Mouse (Mus musculus) embryonic facial prominence, embryonic 15.5 days (tissue): ENCODE measurements around the gene Prpf3. TPM values are rescaled to one million over a fixed set of nuclear protein-coding genes. Genes with fewer than 3 reads are reported as not detected.

ENCODE experiments used
- ATAC-seq: fragments of 200-750 bp; cut with Nextera tagmentation; 2 replicates; pipeline ENCODE4 v1.8.0; 2017; ENCODE audit warnings: low read depth, moderate TSS enrichment; ENCODE audit not compliant: insufficient number of reproducible peaks, low FRiP score, low TSS enrichment
- H3K27ac ChIP-seq: fragments of 300-500 bp; sonication (generic); replicated peaks from 2 replicates; pipeline ENCODE4 v1.5.1; 2015; ENCODE audit warnings: mild to moderate bottlenecking, inconsistent platforms
- H3K27me3 ChIP-seq: fragments of 300-500 bp; sonication (generic); 2 replicates; pipeline ENCODE4 v1.6.1; 2015; ENCODE audit warnings: inconsistent platforms
- H3K36me3 ChIP-seq: fragments of 300-500 bp; sonication (generic); 2 replicates; pipeline ENCODE4 v1.6.1; 2015; ENCODE audit warnings: mild to moderate bottlenecking, inconsistent platforms
- H3K4me1 ChIP-seq: fragments of 300-500 bp; sonication (generic); 2 replicates; pipeline ENCODE4 v1.6.1; 2015; ENCODE audit warnings: inconsistent platforms
- H3K4me2 ChIP-seq: fragments of 300-500 bp; sonication (generic); replicated peaks from 2 replicates; pipeline ENCODE4 v1.6.1; 2015; ENCODE audit warnings: mild to moderate bottlenecking, inconsistent platforms
- H3K4me3 ChIP-seq: fragments of 300-500 bp; sonication (generic); replicated peaks from 2 replicates; pipeline ENCODE4 v1.5.1; 2015; ENCODE audit warnings: mild to moderate bottlenecking, inconsistent platforms
- H3K9ac ChIP-seq: fragments of 300-500 bp; sonication (generic); 2 replicates; pipeline ENCODE4 v1.6.1; 2015; ENCODE audit warnings: inconsistent platforms
- H3K9me3 ChIP-seq: fragments of 300-500 bp; sonication (generic); replicated peaks from 2 replicates; pipeline ENCODE4 v1.6.1; 2016; ENCODE audit warnings: inconsistent platforms
- WGBS: fragments of 180-500 bp; shearing (Covaris S2); methylation state at CpG from one replicate; pipeline ENCODE4 v1.1.7; 2015; 5-methylcytosine and 5-hydroxymethylcytosine counted together
- polyA plus RNA-seq: library from polyadenylated mRNA; unstranded; fragments of >200 nt; fragmentation: Nextera tagmentation; extraction: Ambion mirVana; gene quantifications from 2 replicates; pipeline ENCODE4 v1.2.1, GENCODE M21; 2015

Gene Prpf3
- polyA plus RNA-seq, 1 experiment from 2014 or later: 48.5 TPM

GRCm38 (mm10) chr3:95856115-95856514 is 430 bp upstream of the Prpf3 start:
- Histone ChIP-seq H3K9ac (peak overlapping the region; percentile 40), H3K36me3 (peaks cover 22% of the 10 kb centered on the region), H3K27ac (peak overlapping the region; percentile 88), H3K9me3 (no peaks in the 10 kb centered on the region), H3K4me3 (peak overlapping the region; percentile 77), H3K27me3 (no peaks in the 10 kb centered on the region), H3K4me2 (peak overlapping the region; percentile 62), H3K4me1 (peaks cover 11% of the 10 kb centered on the region; the same call in 1 of the 2 replicates)
- ATAC-seq: no peak
- 17% methylated on average over 7 of the region's 7 CpGs for WGBS

- Histone ChIP-seq H3K4me2 (no peak overlapping the region), H3K4me3 (no peak overlapping the region), H3K36me3 (peaks cover 65% of the 10 kb centered on the region), H3K27ac (no peak overlapping the region), H3K4me1 (peaks cover 11% of the 10 kb centered on the region; the same call in 1 of the 2 replicates), H3K9me3 (no peaks in the 10 kb centered on the region), H3K9ac (no peak overlapping the region), H3K27me3 (no peaks in the 10 kb centered on the region)
- ATAC-seq: no peak
- 94% methylated on average over 8 of the region's 8 CpGs for WGBS
Measured at GRCm38 (mm10) chr3:95851317-95851716, 4.4 kb downstream of the Prpf3 start.

- no peaks in the 10 kb centered on the region for H3K27me3 ChIP-seq
- peaks cover 7% of the 10 kb centered on the region; the same call in 1 of the 2 replicates for H3K4me1 ChIP-seq
- ATAC-seq: no peak
- H3K9ac ChIP-seq: no peak overlapping the region
- 81% methylated on average over 4 of the region's 4 CpGs for WGBS
- H3K9me3 ChIP-seq: no peaks in the 10 kb centered on the region
- H3K36me3 ChIP-seq: peaks cover 71% of the 10 kb centered on the region
- H3K4me2 ChIP-seq: no peak overlapping the region
- no peak overlapping the region for H3K27ac ChIP-seq
- no peak overlapping the region for H3K4me3 ChIP-seq
Measured at GRCm38 (mm10) chr3:95850611-95851010, 5.1 kb downstream of the Prpf3 start.

- Histone ChIP-seq H3K27me3 (no peaks in the 10 kb centered on the region), H3K4me2 (no peak overlapping the region), H3K4me3 (no peak overlapping the region), H3K9ac (no peak overlapping the region), H3K27ac (no peak overlapping the region), H3K9me3 (no peaks in the 10 kb centered on the region), H3K36me3 (peaks cover 80% of the 10 kb centered on the region), H3K4me1 (no peaks in the 10 kb centered on the region)
- ATAC-seq: no peak
- WGBS: 89% methylated on average over 3 of the region's 3 CpGs
Measured at GRCm38 (mm10) chr3:95842503-95843214, 13.0 kb downstream of the Prpf3 start.

GRCm38 (mm10) chr3:95839250-95839649 is 16.4 kb downstream of the Prpf3 start:
- Histone ChIP-seq H3K9me3 (no peaks in the 10 kb centered on the region), H3K4me1 (no peaks in the 10 kb centered on the region), H3K36me3 (peaks cover 77% of the 10 kb centered on the region), H3K27ac (no peak overlapping the region), H3K4me2 (no peak overlapping the region), H3K4me3 (no peak overlapping the region), H3K9ac (no peak overlapping the region), H3K27me3 (no peaks in the 10 kb centered on the region)
- 93% methylated on average over 2 of the region's 2 CpGs for WGBS
- no peak for ATAC-seq

GRCm38 (mm10) chr3:95829053-95829452 is 26.6 kb downstream of the Prpf3 start:
- Histone ChIP-seq H3K4me2 (no peak overlapping the region), H3K4me1 (no peaks in the 10 kb centered on the region), H3K9me3 (no peaks in the 10 kb centered on the region), H3K27me3 (no peaks in the 10 kb centered on the region), H3K4me3 (no peak overlapping the region), H3K9ac (no peak overlapping the region), H3K27ac (no peak overlapping the region), H3K36me3 (peaks cover 68% of the 10 kb centered on the region)
- ATAC-seq: no peak
- WGBS: 98% methylated on average over 4 of the region's 4 CpGs

GRCm38 (mm10) chr3:95826275-95826674 is 29.4 kb downstream of the Prpf3 start:
- H3K9ac ChIP-seq: no peak overlapping the region
- H3K9me3 ChIP-seq: no peaks in the 10 kb centered on the region
- no peak for ATAC-seq
- H3K4me1 ChIP-seq: no peaks in the 10 kb centered on the region
- H3K4me3 ChIP-seq: no peak overlapping the region
- 61% methylated on average over 2 of the region's 2 CpGs for WGBS
- no peak overlapping the region for H3K4me2 ChIP-seq
- H3K27me3 ChIP-seq: no peaks in the 10 kb centered on the region
- H3K36me3 ChIP-seq: peaks cover 43% of the 10 kb centered on the region
- H3K27ac ChIP-seq: no peak overlapping the region

GRCm38 (mm10) chr3:95820046-95821010 is 35.4 kb downstream of the Prpf3 start:
- Histone ChIP-seq H3K4me3 (peak overlapping the region; percentile 76), H3K27me3 (no peaks in the 10 kb centered on the region), H3K9me3 (no peaks in the 10 kb centered on the region), H3K36me3 (no peaks in the 10 kb centered on the region), H3K4me2 (peak overlapping the region; percentile 54), H3K9ac (0 out of 2 replicates have a peak overlapping the region, but pooled peaks have one; percentile 69), H3K4me1 (peaks cover 17% of the 10 kb centered on the region), H3K27ac (peak overlapping the region; percentile 100)
- ATAC-seq: no peak
- WGBS: 33% methylated on average over 10 of the region's 10 CpGs

GRCm38 (mm10) chr3:95819351-95819985 is 36.2 kb downstream of the Prpf3 start:
- no peaks in the 10 kb centered on the region for H3K27me3 ChIP-seq
- under 1% methylated on average over 49 of the region's 49 CpGs for WGBS
- peaks cover 17% of the 10 kb centered on the region for H3K4me1 ChIP-seq
- H3K4me3 ChIP-seq: peak overlapping the region; percentile 76
- peak; percentile 98 for ATAC-seq
- H3K9ac ChIP-seq: peak overlapping the region; percentile 69
- peak overlapping the region; percentile 100 for H3K27ac ChIP-seq
- no peaks in the 10 kb centered on the region for H3K9me3 ChIP-seq
- no peaks in the 10 kb centered on the region for H3K36me3 ChIP-seq
- peak overlapping the region; percentile 54 for H3K4me2 ChIP-seq

- Histone ChIP-seq H3K4me3 (peak within 1 kb of the TSS; percentile 76), H3K36me3 (no peaks in the 10 kb centered on the region), H3K9ac (peak within 1 kb of the TSS; percentile 95), H3K4me2 (peak within 1 kb of the TSS; percentile 54), H3K27me3 (no peaks in the 10 kb centered on the region), H3K27ac (peak within 1 kb of the TSS; percentile 100), H3K9me3 (no peaks in the 10 kb centered on the region), H3K4me1 (peaks cover 17% of the 10 kb centered on the region)
- ATAC-seq: peak; percentile 63
- WGBS: under 1% methylated on average over 60 of the region's 60 CpGs
Measured at GRCm38 (mm10) chr3:95818571-95819288, 37.0 kb downstream of the Prpf3 start, which contains the start of gene Rprd2. Rprd2 (minus strand) TSS chr3:95818863.
